Mouse (Mus musculus): Measurements from ENCODE around the gene Olfr437.
"Not testable (repeated sequence)": the region's sequence is repeated elsewhere in the genome, so short reads cannot be mapped to it uniquely, and the experiment has no call there.

The Olfr437 gene

DNA sequence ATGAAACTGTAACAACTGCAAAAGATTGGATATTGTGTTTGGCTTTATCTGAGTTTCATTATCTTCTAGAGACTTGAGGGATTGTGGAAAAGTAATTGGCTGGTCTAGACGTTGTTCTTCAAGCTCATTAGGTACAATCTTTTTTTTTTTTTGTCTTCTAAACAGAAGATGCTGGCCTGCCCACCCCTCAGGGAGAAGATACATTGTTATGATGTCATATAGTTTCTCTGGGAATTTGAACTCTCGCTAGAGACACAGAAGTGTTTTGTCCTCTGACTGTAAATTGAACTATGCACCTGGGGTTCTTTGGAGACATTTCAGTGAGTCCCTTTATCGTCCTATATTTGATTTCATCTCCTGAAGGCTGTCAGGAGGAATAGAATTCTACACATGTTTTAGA lies at the start of gene Olfr437:
Gene Olfr437, plus strand, starts transcription at position 301 of the 400 bp plus-strand sequence.
- DNase-seq (ENCODE audit: low spot score) = no peak

DNA sequence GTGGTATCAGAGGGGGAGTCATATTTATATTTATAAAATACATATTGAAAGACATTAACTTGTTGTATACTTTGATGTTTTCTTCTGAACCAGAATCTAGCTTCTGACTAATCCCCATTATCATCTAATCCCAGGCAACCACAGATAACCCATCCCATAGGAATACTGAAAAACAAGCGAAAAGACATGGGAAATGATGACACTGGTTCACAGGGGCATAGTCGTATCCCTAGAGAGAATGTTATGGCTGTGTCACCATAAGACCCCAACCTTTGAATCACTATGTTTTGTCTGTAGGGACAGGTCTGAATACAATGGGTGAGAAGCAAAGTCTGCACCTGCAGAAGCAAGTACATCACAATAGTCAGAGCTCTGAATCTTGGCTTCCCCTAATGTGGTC lies 16.8 kb upstream of the Olfr437 start, which contains the start of gene Olfr237-ps1:
Gene Olfr237-ps1, plus strand, starts transcription at position 301 of the 400 bp plus-strand sequence.
- not testable (repeated sequence) for DNase-seq (ENCODE audit: low spot score)

DNA sequence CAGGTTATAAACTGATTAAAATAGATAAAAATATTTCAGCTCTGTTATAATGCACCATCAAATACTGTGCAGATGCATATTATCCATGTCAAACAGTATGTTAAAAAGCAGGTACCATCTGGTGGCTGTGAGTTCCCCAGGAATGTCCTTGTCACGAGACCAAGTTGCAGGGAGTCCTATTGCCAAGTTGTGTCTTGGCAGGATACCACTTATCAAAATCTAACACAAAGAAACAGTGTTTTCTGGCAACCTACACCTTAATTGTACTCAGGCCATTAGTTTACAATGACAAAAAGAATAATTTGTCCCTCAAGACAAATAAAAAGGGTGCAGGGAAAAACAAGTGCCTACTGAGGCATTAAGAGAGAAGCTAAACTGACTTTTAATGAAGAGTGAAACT lies 3.6 kb upstream of the Olfr437 start:
- no peak for DNase-seq (ENCODE audit: low spot score)

DNA sequence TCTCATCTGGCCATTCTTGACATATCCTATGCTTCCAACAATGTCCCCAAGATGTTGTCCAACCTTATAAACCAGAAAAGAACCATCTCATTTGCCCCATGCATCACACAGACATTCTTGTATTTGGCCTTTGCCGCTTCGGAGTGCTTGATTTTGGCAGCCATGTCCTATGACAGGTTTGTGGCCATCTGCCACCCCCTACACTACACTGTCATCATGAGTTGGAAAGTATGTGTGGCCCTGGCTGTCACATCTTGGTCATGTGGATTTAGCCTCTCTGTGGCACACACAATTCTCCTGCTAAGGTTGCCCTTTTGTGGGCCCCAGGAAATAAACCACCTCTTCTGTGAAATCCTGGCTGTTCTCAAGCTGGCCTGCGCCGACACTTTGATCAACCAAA lies 4.2 kb downstream of the Olfr437 start:
- no peak for DNase-seq (ENCODE audit: low spot score)

DNA sequence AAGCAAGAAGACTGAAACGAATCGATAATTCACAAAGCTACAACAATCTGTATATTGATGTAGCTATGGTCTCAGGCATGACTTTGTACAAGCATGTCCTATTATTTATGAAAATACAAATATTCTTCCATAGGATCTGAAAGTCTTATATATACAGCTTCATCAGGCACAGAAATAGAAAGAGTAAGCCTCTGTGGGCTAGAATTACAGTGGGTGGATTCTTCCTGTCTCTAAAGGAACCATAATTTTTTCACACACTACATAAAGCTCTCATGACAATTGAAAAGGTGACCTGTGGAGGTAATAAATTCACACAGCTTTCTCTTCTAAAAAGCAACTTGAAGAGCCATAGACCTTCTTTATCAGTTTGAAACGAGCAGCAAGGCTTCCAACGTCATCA lies 8.8 kb downstream of the Olfr437 start, which contains the start of gene Olfr13:
Gene Olfr13, plus strand, starts transcription at position 301 of the 400 bp plus-strand sequence.
- DNase-seq (ENCODE audit: low spot score) = no peak

DNA sequence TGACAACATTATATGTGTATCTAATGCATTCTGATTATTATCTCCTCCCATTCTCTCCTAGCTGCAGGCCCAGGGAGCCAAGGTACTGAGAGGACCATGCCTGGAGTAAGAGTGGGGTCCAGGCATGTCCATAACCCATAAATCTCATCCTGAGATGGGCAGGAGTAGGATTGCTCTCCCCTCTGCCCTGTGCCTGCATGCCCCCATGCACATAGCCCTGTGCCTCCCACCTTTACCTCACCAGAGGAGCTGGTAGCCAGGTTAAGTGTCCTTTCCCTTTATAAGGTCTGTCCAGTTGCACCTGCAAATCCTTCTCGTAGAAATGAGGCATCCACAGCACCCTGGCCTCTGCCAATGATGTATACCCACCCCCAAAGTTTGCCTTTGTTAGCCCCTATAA lies 15.0 kb downstream of the Olfr437 start:
- DNase-seq (ENCODE audit: low spot score) = no peak

DNA sequence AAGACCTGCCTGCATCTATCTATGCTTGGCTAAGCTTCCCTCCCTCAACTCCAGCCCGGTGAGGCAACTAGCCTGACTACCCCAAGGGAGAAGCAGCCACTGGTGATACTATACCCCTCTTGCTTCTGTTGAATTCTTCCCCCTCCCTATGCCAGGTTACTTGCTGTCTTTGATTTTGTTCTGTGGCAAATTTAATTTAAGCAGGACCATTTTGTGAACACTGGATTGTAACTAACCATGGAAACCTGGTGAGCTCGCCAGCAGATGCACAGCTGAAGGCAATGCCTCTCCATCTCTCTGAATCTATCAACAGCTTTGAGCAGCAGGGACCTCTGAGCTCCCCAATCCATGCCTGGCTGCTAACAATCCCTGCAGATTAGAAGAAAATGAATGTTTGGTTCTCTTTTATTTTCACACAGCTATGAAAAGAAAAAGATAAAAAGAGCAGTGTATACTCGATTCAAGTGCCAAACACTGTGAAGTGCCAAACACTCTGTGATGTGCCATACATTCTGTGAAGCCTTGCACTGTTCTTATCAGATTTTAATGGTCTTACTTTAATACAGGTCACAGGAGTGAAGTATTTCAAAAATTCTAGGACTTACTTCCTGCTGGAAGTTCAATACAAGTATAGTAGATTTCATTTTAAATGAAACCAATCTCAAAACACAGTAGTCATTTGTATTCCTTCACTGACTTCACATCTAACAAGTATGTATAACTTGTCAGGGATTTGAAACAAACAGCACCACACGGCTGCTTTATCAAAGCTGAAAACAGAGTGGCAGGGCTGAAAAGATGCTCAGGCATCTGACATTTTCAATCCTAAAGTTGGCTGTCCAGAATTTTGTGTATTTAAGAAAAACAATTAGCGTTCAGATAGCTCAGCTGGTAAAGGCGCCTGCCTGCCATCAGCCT lies 15.8 kb downstream of the Olfr437 start:
- DNase-seq (ENCODE audit: low spot score) = no peak

DNA sequence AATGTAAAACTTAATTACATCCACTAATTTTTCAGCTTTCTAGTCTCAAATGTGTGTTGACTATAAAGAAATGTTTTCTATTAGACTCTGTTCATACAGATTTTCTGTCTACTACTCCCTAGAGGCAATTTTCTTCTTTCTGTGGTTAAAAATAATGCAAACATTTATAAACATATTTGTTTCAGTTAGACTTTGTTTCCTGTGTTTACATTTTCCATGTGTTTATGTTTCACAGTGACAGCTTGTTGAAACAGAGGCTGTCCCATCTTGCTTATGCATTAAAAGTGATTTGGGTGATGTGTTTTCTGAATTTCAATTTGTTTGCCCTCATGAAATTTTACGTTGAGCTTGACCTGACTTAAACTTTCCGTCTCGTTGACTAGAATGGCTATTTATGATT lies 27.9 kb downstream of the Olfr437 start:
- no peak for DNase-seq (ENCODE audit: low spot score)

DNA sequence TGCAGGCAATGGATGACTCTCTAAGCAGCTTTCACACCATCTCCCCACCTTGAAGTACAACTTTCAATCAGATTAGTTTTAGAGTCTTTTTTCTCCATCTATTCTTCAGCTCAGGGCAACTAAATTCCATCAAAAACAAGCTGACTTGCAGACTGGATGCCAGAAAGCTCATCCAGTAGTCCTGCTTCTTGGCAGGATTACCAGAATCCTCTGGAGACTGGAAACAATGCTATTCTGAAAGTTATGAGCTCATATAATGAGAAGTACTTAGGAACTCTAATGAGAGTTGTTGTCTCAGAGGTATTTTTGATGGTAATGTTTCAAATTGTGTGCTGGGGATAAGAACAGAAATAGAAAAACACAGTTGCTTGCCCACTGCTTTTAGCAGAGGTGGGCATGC lies 33.7 kb downstream of the Olfr437 start, which contains the start of gene Olfr435:
Gene Olfr435, plus strand, starts transcription at position 366 of the 400 bp plus-strand sequence.
- no peak for DNase-seq (ENCODE audit: low spot score)

DNA sequence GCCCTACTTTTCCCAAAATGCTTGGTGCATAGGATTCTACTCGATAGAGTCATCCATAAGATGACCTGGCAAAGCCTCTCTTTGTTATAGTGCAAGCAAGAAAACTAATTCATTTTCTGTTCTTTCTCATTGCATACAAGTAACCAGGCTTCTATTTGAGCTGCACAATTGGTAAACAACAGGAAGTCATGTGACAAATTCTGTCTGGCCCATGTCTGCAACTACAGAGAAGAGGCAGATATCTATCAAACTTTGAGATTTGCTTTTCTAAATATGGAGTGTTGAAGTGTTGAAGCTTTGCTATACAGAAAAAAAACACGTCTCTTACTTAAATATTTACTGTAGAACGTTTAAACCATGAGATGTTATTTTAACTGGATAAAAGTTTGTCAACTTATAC lies 35.0 kb downstream of the Olfr437 start:
- DNase-seq (ENCODE audit: low spot score) = no peak

DNA sequence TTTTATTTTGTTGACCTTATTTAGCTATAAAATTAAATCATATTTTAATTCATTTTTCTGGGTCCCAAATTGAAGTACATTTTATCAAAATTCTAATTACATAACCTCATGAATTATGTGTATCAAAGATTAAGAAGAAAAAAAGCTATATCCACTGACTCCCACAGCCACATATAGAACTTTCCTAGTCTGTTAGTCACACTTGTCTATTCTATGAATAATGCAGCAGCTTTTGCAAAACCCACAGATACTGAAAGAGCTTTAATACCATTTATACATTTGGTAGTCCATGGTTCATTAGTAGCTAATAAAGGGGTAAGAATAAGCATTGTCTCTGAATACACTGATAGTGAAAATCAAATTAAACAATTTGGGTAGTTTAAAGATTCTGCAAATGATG lies 39.7 kb downstream of the Olfr437 start:
- DNase-seq (ENCODE audit: low spot score) = no peak

DNA sequence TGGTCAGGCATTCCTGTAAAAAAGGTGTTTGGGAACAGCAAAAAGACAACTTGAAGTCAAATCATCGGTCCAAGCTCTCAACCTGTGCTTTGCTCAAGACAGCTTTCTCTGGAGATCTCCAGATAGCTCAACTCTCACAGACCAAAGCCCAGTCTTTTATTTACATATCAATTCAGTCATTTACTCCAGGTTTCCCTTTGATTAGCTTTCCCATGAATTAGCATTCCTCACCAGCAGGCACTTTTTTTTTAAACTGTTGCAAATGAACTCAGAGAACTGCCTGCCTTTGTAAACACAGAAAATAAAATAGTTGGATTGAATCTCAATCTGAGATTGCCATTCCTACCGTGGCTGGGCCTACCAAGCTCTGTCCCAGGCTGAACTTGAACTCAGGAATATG lies 42.3 kb downstream of the Olfr437 start:
- DNase-seq (ENCODE audit: low spot score) = no peak

DNA sequence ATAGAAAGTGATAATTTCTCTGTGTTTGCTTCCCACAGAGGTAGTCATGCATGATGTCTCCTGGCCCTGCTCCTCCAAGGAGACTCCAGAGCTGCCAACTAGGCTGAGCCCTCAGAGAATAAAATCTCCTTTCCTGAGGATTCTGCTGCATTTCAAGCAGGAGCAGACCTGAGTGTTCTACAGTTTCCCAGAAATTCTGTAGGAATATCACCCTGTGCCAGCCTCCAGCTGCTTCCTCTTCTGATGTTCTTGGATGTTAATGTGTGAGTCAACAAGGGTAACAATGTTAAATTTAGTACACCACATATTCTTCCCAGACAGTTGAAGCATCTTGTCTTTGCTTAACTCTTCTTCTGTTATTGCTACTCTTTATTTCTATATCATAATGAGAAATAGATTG lies 49.8 kb downstream of the Olfr437 start, which contains the start of gene Olfr434:
Gene Olfr434, plus strand, starts transcription at position 149 of the 400 bp plus-strand sequence.
- not testable (repeated sequence) for DNase-seq (ENCODE audit: low spot score)

Measured in urinary bladder, postnatal 14 days (tissue).